Mouse (Mus musculus): Measurements from ENCODE around the gene Hs3st5. TPM values are rescaled to one million over a fixed set of nuclear protein-coding genes. Genes with fewer than 3 reads are reported as not detected.
"Not testable (repeated sequence)": the region's sequence is repeated elsewhere in the genome, so short reads cannot be mapped to it uniquely, and the experiment has no call there.

Hs3st5 gene
- total RNA-seq, 2 experiments from 2014 or later, result 1.3 to 1.5 TPM

GRCm38 (mm10) chr10:36509477-36509876 is 2.9 kb downstream of the Hs3st5 start:
- no peak for DNase-seq (ENCODE audit: low spot score in 2 of 2)
- Histone ChIP-seq H3K4me3 (no peak overlapping the region), H3K27ac (no peak overlapping the region)
- no peak for TF ChIP-seq CTCF (conservative IDR thresholded peaks at IDR 0.05)

- DNase-seq (ENCODE audit: low spot score in 2 of 2), result no peak
- no peak for TF ChIP-seq CTCF (conservative IDR thresholded peaks at IDR 0.05)
- no peak overlapping the region for H3K27ac ChIP-seq
- H3K4me3 ChIP-seq, result no peak overlapping the region
These were observed 17.3 kb downstream of the Hs3st5 start for GRCm38 (mm10) chr10:36523881-36524280.

- H3K27ac ChIP-seq, result no peak overlapping the region
- DNase-seq (ENCODE audit: low spot score in 2 of 2), result no peak
- TF ChIP-seq CTCF (conservative IDR thresholded peaks at IDR 0.05), result no peak
- H3K4me3 ChIP-seq, result no peak overlapping the region
These were observed 27.2 kb downstream of the Hs3st5 start for GRCm38 (mm10) chr10:36533633-36534335.

- TF ChIP-seq CTCF (conservative IDR thresholded peaks at IDR 0.05), result peak; percentile 69
- H3K4me3 ChIP-seq, result no peak overlapping the region
- peak in 1 of 2 experiments; percentile 26 for DNase-seq (ENCODE audit: low spot score in 2 of 2)
These were observed 40.0 kb downstream of the Hs3st5 start for GRCm38 (mm10) chr10:36546622-36547021.

GRCm38 (mm10) chr10:36547713-36548112 is 41.1 kb downstream of the Hs3st5 start:
- H3K27ac ChIP-seq; DNase-seq (ENCODE audit: low spot score in 2 of 2); H3K4me3 ChIP-seq: not testable (repeated sequence)

More at GRCm38 (mm10) chr10:36546622-36547021, 40.0 kb downstream of the Hs3st5 start:
- H3K27ac ChIP-seq, result no peak overlapping the region

GRCm38 (mm10) chr10:36554057-36554456 is 47.4 kb downstream of the Hs3st5 start:
- TF ChIP-seq CTCF (conservative IDR thresholded peaks at IDR 0.05), result no peak
- no peak for DNase-seq (ENCODE audit: low spot score in 2 of 2)
- no peak overlapping the region for H3K4me3 ChIP-seq
- H3K27ac ChIP-seq, result no peak overlapping the region

GRCm38 (mm10) chr10:36554941-36555888 is 48.6 kb downstream of the Hs3st5 start:
- no peak for TF ChIP-seq CTCF (conservative IDR thresholded peaks at IDR 0.05)
- no peak for DNase-seq (ENCODE audit: low spot score in 2 of 2)
- Histone ChIP-seq H3K4me3 (no peak overlapping the region), H3K27ac (no peak overlapping the region)

GRCm38 (mm10) chr10:36556128-36556527 is 49.5 kb downstream of the Hs3st5 start:
- no peak for TF ChIP-seq CTCF (conservative IDR thresholded peaks at IDR 0.05)
- DNase-seq (ENCODE audit: low spot score in 2 of 2), result no peak
- H3K27ac ChIP-seq, result no peak overlapping the region
- H3K4me3 ChIP-seq, result no peak overlapping the region

- no peak for TF ChIP-seq CTCF (conservative IDR thresholded peaks at IDR 0.05)
- Histone ChIP-seq H3K4me3 (no peak overlapping the region), H3K27ac (no peak overlapping the region)
- no peak for DNase-seq (ENCODE audit: low spot score in 2 of 2)
These were observed 51.1 kb downstream of the Hs3st5 start for GRCm38 (mm10) chr10:36557673-36558072.

GRCm38 (mm10) chr10:36558736-36559135 is 52.1 kb downstream of the Hs3st5 start:
- H3K4me3 ChIP-seq, result no peak overlapping the region
- H3K27ac ChIP-seq, result no peak overlapping the region
- no peak for DNase-seq (ENCODE audit: low spot score in 2 of 2)
- no peak for TF ChIP-seq CTCF (conservative IDR thresholded peaks at IDR 0.05)

GRCm38 (mm10) chr10:36567258-36567657 is 60.6 kb downstream of the Hs3st5 start:
- Histone ChIP-seq H3K4me3 (no peak overlapping the region), H3K27ac (no peak overlapping the region)
- no peak for TF ChIP-seq CTCF (conservative IDR thresholded peaks at IDR 0.05)
- no peak for DNase-seq (ENCODE audit: low spot score in 2 of 2)

- no peak for TF ChIP-seq CTCF (conservative IDR thresholded peaks at IDR 0.05)
- Histone ChIP-seq H3K27ac (no peak overlapping the region), H3K4me3 (no peak overlapping the region)
- DNase-seq (ENCODE audit: low spot score in 2 of 2), result no peak
These were observed 65.9 kb downstream of the Hs3st5 start for GRCm38 (mm10) chr10:36572540-36572939.

- no peak for TF ChIP-seq CTCF (conservative IDR thresholded peaks at IDR 0.05)
- Histone ChIP-seq H3K27ac (no peak overlapping the region), H3K4me3 (no peak overlapping the region)
- no peak for DNase-seq (ENCODE audit: low spot score in 2 of 2)
These were observed 71.9 kb downstream of the Hs3st5 start for GRCm38 (mm10) chr10:36578375-36579145.
